Mouse (Mus musculus) gastrocnemius, postnatal 25 days (tissue): ENCODE measurements at regions not wholly inside any gene's neighbourhood (a gene's known extent, or its start where the extent isn't known, plus 50 kb on each side); places are given as distances from the start of the nearest gene placed in this dataset.
A peak's percentile ranks its signal among the peaks of the same experiment; 100 is the strongest.
"Not testable (repeated sequence)": the region's sequence is repeated elsewhere in the genome, so short reads cannot be mapped to it uniquely, and the experiment has no call there.

Experiments
- DNase-seq: peaks from one replicate; pipeline ENCODE4 v3.0.0; 2022

- no peak for DNase-seq
These were observed 56.8 kb downstream of the Sox1 start for GRCm38 (mm10) chr8:12451857-12452256.

- not testable (repeated sequence) for DNase-seq
These were observed 60.3 kb downstream of the Sox1 start for GRCm38 (mm10) chr8:12455376-12455775.

- DNase-seq = no peak
These were observed 61.2 kb downstream of the Sox1 start for GRCm38 (mm10) chr8:12456326-12456725.

- no peak for DNase-seq
These were observed 61.9 kb downstream of the Sox1 start for GRCm38 (mm10) chr8:12457015-12457414.

GRCm38 (mm10) chr8:12466845-12467244 is 71.8 kb downstream of the Sox1 start:
- no peak for DNase-seq

GRCm38 (mm10) chr8:12467386-12468326 is 72.6 kb downstream of the Sox1 start:
- no peak for DNase-seq

GRCm38 (mm10) chr8:12477449-12478401 is 82.6 kb downstream of the Sox1 start:
- no peak for DNase-seq

- DNase-seq = no peak
These were observed 86.8 kb downstream of the Sox1 start for GRCm38 (mm10) chr8:12481918-12482317.

GRCm38 (mm10) chr8:12483551-12483950 is 88.5 kb downstream of the Sox1 start:
- no peak for DNase-seq

- no peak for DNase-seq
These were observed 87.5 kb upstream of the Spaca7 start for GRCm38 (mm10) chr8:12485326-12485725.

- peak; percentile 22 for DNase-seq
These were observed 86.3 kb upstream of the Spaca7 start for GRCm38 (mm10) chr8:12486331-12487061.

GRCm38 (mm10) chr8:12487201-12487600 is 85.6 kb upstream of the Spaca7 start:
- DNase-seq = no peak

- DNase-seq = no peak
These were observed 83.6 kb upstream of the Spaca7 start for GRCm38 (mm10) chr8:12489194-12489593.

GRCm38 (mm10) chr8:12491472-12491871 is 81.4 kb upstream of the Spaca7 start:
- no peak for DNase-seq

- DNase-seq = no peak
These were observed 80.4 kb upstream of the Spaca7 start for GRCm38 (mm10) chr8:12492461-12492860.

- DNase-seq = no peak
These were observed 78.3 kb upstream of the Spaca7 start for GRCm38 (mm10) chr8:12494559-12494958.

GRCm38 (mm10) chr8:12497420-12497819 is 75.4 kb upstream of the Spaca7 start:
- no peak for DNase-seq

- no peak for DNase-seq
These were observed 73.2 kb upstream of the Spaca7 start for GRCm38 (mm10) chr8:12499658-12500057.

- no peak for DNase-seq
These were observed 72.5 kb upstream of the Spaca7 start for GRCm38 (mm10) chr8:12500291-12500690.

- no peak for DNase-seq
These were observed 71.0 kb upstream of the Spaca7 start for GRCm38 (mm10) chr8:12501824-12502223.

GRCm38 (mm10) chr8:12502321-12502775 is 70.5 kb upstream of the Spaca7 start:
- no peak for DNase-seq

- DNase-seq = no peak
These were observed 70.0 kb upstream of the Spaca7 start for GRCm38 (mm10) chr8:12502856-12503255.
